Mouse (Mus musculus) liver, embryonic 13.5 days (tissue): ENCODE results near the gene Tenm4. TPM values are rescaled to one million over a fixed set of nuclear protein-coding genes. Genes with fewer than 3 reads are reported as not detected.

Experiments used
- ATAC-seq: fragments of 200-750 bp; cut with Nextera tagmentation; 2 replicates; pipeline ENCODE4 v1.8.0; 2017; ENCODE audit warnings: low read depth, mild to moderate bottlenecking, moderate number of reproducible peaks, moderate library complexity
- DNase-seq: peaks from one replicate; pipeline ENCODE4 v3.0.0; 2022
- H3K27ac ChIP-seq: fragments of 300-500 bp; sonication (generic); 2 replicates; pipeline ENCODE4 v1.5.1; 2015; ENCODE audit warnings: moderate library complexity, mild to moderate bottlenecking, inconsistent platforms
- H3K27me3 ChIP-seq: fragments of 300-500 bp; sonication (generic); 2 replicates; pipeline ENCODE4 v1.6.1; 2015; ENCODE audit warnings: mild to moderate bottlenecking, inconsistent platforms
- H3K36me3 ChIP-seq: fragments of 300-500 bp; sonication (generic); 2 replicates; pipeline ENCODE4 v1.6.1; 2015; ENCODE audit warnings: mild to moderate bottlenecking, inconsistent platforms
- H3K4me1 ChIP-seq: fragments of 300-500 bp; sonication (generic); replicated peaks from 2 replicates; pipeline ENCODE4 v1.6.1; 2015; ENCODE audit warnings: inconsistent platforms
- H3K4me2 ChIP-seq: fragments of 300-500 bp; sonication (generic); 2 replicates; pipeline ENCODE4 v1.6.1; 2015; ENCODE audit warnings: inconsistent platforms, mild to moderate bottlenecking, moderate library complexity
- H3K4me3 ChIP-seq: fragments of 300-500 bp; sonication (generic); replicated peaks from 2 replicates; pipeline ENCODE4 v1.5.1; 2015; ENCODE audit warnings: mild to moderate bottlenecking, inconsistent platforms
- H3K9ac ChIP-seq: fragments of 300-500 bp; sonication (generic); 2 replicates; pipeline ENCODE4 v1.6.1; 2015; ENCODE audit warnings: mild to moderate bottlenecking, inconsistent platforms
- H3K9me3 ChIP-seq: fragments of 300-500 bp; sonication (generic); replicated peaks from 2 replicates; pipeline ENCODE4 v1.6.1; 2016; ENCODE audit warnings: inconsistent platforms
- WGBS: fragments of 180-500 bp; shearing (Covaris S2); methylation state at CpG from one replicate; pipeline ENCODE4 v1.1.7; 2015; ENCODE audit not compliant: insufficient replicate concordance; 5-methylcytosine and 5-hydroxymethylcytosine counted together
- polyA plus RNA-seq: library from polyadenylated mRNA; unstranded; fragments of >200 nt; fragmentation: Nextera tagmentation; extraction: Ambion mirVana; gene quantifications from 2 replicates; pipeline ENCODE4 v1.2.1, GENCODE M21; 2015

Tenm4 gene
- polyA plus RNA-seq, 1 experiment from 2014 or later: 0.47 TPM

DNA sequence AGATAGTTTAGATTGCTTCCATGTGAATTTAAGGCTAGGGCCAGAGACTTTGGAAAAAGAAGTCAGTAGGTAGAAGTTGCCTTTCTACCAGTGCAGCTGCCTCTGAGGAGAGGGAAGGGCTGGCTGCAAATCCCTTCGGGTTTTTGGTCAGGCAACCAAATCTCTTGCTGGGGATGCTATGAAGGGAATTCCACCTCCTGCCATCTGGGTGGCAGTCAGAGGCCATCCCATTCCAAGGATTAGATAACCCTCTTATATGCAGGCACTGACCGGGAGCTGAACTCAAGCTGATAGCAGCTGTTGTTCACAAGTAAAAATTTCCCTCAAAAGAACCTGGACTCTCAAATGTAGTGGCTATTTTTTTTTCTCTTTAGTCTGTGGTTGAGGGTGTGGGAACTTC, 132.9 kb downstream of the Tenm4 start:
- Histone ChIP-seq H3K27me3 (no peaks in the 10 kb centered on the region), H3K4me2 (no peak overlapping the region), H3K27ac (no peak overlapping the region), H3K36me3 (no peaks in the 10 kb centered on the region), H3K4me1 (no peaks in the 10 kb centered on the region), H3K9me3 (0 out of 2 replicates have a peak, but pooled peaks cover 2% of the 10 kb centered on the region), H3K9ac (no peak overlapping the region), H3K4me3 (no peak overlapping the region)
- WGBS: 44% methylated on average over 2 of the region's 2 CpGs
- ATAC-seq: no peak
- DNase-seq: no peak

DNA sequence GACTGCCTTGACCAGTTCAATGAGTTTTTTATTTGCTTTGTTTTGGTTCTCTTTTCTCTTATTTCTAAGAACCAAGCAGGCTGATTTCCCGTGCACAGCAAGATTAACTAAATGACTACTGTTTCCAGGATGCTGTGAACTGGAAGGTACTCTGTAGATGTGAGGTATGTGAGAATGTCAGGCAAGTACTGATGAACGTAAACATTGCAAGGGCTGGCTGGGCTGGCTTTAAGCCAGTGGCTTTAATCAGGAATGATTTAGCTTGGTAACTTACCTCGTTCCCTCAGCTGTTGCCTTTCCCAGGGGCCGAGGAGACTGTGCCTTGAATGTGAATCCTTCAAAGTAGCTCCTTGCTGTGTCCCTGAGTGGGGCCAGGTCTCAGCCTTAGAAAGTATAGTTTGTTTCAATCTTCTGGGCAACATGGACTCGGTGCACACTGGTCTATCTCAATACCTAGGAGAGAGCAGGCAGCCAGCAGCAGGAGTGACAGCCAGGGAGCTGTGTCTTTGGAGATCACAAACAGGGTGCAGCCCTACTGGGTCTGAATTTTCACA, 134.4 kb downstream of the Tenm4 start:
- DNase-seq: no peak
- Histone ChIP-seq H3K9me3 (0 out of 2 replicates have a peak, but pooled peaks cover 2% of the 10 kb centered on the region), H3K4me2 (no peak overlapping the region), H3K27ac (no peak overlapping the region), H3K9ac (no peak overlapping the region), H3K27me3 (no peaks in the 10 kb centered on the region), H3K36me3 (no peaks in the 10 kb centered on the region), H3K4me1 (no peaks in the 10 kb centered on the region), H3K4me3 (no peak overlapping the region)
- 45% methylated on average over 5 of the region's 5 CpGs for WGBS
- no peak for ATAC-seq

DNA sequence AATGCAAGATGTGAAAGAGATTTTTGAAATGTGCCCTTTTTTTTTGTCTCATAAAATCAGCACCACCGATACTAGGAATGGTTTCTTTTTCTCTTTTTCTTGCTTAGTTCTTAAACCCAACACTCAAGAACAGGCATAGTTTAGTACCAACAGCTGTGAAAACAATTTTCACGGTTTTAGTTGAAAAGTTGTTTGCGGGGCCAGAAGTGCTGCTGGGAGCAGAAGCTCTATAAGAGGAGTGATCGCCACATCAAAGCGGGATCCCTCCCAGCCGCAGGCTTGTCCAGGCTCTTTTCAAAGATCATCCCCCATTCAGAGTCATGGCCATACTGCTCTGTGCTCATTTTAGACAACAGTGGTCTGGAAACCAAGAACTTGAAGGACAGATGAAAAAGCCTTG, 137.1 kb downstream of the Tenm4 start:
- Histone ChIP-seq H3K4me1 (no peaks in the 10 kb centered on the region), H3K27ac (no peak overlapping the region), H3K4me3 (no peak overlapping the region), H3K9me3 (0 out of 2 replicates have a peak, but pooled peaks cover 2% of the 10 kb centered on the region), H3K27me3 (no peaks in the 10 kb centered on the region), H3K4me2 (no peak overlapping the region), H3K36me3 (no peaks in the 10 kb centered on the region), H3K9ac (no peak overlapping the region)
- DNase-seq (no peak), ATAC-seq (no peak)
- 74% methylated on average over 6 of the region's 6 CpGs for WGBS

DNA sequence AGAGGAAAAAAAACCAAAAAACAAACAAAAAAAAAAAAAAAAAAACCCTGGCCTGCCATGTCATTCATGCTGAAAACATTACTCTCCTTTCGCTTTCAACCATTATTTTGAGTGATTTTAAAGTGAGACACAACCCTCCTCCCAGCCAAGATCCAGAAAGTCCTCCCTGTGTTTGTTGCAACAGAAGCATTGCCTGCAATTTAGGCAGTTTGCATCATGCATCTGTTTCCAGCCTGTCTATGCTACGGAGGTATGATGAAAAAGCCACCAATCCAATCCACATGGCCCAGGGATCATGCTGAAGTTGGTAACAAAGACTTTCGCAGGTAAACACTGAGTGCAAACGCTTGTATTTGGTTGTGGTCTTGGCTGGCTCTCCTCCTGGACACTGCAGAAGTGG, 158.3 kb downstream of the Tenm4 start:
- H3K27ac ChIP-seq: no peak overlapping the region
- ATAC-seq (no peak), DNase-seq (no peak)
- no peak overlapping the region for H3K4me3 ChIP-seq
- no peaks in the 10 kb centered on the region for H3K27me3 ChIP-seq
- WGBS: 55% methylated on average over 4 of the region's 4 CpGs
- no peak overlapping the region for H3K9ac ChIP-seq
- H3K4me2 ChIP-seq: no peak overlapping the region
- H3K4me1 ChIP-seq: no peaks in the 10 kb centered on the region
- H3K36me3 ChIP-seq: no peaks in the 10 kb centered on the region
- H3K9me3 ChIP-seq: no peaks in the 10 kb centered on the region

DNA sequence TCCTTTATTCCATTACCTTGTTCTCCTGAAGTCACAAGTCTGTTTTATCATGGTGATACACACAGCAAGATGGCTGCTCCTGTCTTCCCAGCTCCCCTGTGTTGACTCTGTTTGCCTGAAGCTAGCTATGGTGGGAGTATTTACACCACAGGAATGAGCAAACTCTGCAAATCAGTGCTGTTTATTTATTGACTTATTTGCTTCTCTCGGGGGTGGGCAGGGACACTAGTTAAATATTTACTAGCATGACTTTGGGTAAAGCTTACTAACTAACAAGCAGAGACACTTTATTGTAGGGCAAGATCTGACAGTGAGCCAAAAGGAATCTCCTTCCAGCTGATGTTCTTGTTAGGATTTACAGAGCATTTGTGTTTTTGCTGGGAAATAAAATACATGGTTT, 160.1 kb downstream of the Tenm4 start:
- WGBS: 32% methylated on average over 1 of the region's 1 CpGs
- Histone ChIP-seq H3K27ac (no peak overlapping the region), H3K9ac (no peak overlapping the region), H3K4me1 (no peaks in the 10 kb centered on the region), H3K4me2 (no peak overlapping the region), H3K36me3 (no peaks in the 10 kb centered on the region), H3K27me3 (no peaks in the 10 kb centered on the region), H3K9me3 (no peaks in the 10 kb centered on the region), H3K4me3 (no peak overlapping the region)
- DNase-seq (no peak), ATAC-seq (no peak)

DNA sequence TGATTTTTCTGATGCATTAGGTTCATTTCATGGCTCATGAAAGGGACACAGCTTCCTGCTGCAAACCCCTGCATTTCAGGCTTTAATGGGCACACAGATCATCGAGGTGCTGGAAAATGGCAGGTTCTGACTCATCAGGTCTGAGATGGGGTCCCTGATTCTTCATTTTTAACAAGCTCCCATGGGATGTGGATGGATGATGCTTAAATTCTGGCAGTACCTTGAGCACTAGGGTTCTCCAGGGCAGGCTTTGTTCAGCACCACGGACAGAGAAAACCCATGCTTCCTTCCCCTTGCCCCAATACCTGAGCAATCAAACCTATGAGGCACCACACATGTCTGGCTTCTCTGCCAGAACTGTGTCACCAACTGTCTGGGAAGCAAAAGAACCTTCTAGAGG, 163.3 kb downstream of the Tenm4 start:
- H3K4me3 ChIP-seq: no peak overlapping the region
- DNase-seq: no peak
- H3K27ac ChIP-seq: no peak overlapping the region
- no peaks in the 10 kb centered on the region for H3K4me1 ChIP-seq
- no peaks in the 10 kb centered on the region for H3K9me3 ChIP-seq
- H3K27me3 ChIP-seq: no peaks in the 10 kb centered on the region
- H3K36me3 ChIP-seq: no peaks in the 10 kb centered on the region
- 18% methylated on average over 2 of the region's 2 CpGs for WGBS
- no peak overlapping the region for H3K4me2 ChIP-seq
- ATAC-seq: no peak
- H3K9ac ChIP-seq: no peak overlapping the region

DNA sequence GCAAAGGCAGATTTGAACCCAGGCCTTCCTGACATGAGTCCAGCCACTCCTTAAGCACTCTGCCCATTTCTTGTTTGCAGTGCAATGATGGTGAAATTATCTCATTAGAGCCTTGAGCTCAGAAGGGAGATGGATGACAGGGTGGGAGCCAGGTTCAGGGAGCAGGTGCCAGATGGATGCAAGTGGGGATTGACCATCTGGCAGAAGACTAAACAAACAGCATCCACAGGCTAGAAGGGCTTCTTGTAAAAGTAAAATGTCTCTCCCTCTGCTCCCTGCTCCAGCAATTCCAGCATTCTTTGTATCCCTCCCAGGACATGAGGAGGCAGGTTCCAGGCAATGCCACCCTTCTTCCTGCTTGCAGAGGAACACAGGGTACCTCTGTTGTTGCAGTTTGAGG, 165.3 kb downstream of the Tenm4 start:
- H3K36me3 ChIP-seq: no peaks in the 10 kb centered on the region
- H3K4me3 ChIP-seq: no peak overlapping the region
- H3K27me3 ChIP-seq: no peaks in the 10 kb centered on the region
- no peaks in the 10 kb centered on the region for H3K9me3 ChIP-seq
- DNase-seq (no peak), ATAC-seq (no peak)
- H3K27ac ChIP-seq: no peak overlapping the region
- no peaks in the 10 kb centered on the region for H3K4me1 ChIP-seq
- no peak overlapping the region for H3K9ac ChIP-seq
- H3K4me2 ChIP-seq: no peak overlapping the region

DNA sequence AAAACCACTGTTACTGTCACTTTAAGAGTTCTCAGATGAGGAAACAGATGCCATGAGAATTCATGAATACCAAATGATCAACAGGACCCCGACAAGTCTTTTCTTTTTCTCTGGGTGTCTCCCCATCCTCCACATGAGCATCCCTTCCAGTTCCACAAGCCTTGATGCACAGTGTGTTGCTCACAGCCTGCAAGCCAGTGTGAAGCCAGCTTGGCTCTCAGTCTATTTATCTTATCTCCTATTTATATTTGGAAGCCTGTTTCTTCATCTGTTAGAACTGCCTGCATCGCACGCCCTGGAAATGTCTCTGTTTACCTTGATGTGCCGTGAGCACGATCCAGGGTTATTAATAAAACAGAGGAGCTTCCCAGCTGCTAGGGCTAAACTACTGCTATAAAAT, 169.8 kb downstream of the Tenm4 start:
- no peak overlapping the region for H3K4me3 ChIP-seq
- H3K36me3 ChIP-seq: no peaks in the 10 kb centered on the region
- H3K4me1 ChIP-seq: no peaks in the 10 kb centered on the region
- no peak overlapping the region for H3K9ac ChIP-seq
- no peaks in the 10 kb centered on the region for H3K9me3 ChIP-seq
- no peak for DNase-seq
- no peak overlapping the region for H3K4me2 ChIP-seq
- ATAC-seq: no peak
- 69% methylated on average over 5 of the region's 5 CpGs for WGBS
- no peaks in the 10 kb centered on the region for H3K27me3 ChIP-seq
- no peak overlapping the region for H3K27ac ChIP-seq

DNA sequence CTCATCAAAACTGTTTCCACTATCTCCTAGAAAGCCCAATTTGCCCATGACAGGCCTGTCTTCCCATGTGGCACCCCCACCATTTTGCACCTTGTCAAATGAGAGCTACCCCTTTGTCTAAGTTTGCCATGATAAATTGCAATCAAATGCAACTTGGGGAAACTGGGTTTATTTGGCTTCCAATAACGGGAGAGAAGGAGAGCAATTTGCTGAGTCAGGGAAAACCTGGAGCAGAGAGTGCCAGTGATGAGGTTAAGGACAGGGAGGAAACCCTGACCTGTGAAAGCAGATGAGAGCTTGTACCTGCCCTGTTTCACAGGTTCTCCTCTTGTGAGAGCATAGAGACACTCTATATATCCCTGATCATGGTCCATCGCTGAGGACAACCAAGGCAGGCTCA, 170.4 kb downstream of the Tenm4 start:
- Histone ChIP-seq H3K4me2 (no peak overlapping the region), H3K27me3 (no peaks in the 10 kb centered on the region), H3K4me1 (no peaks in the 10 kb centered on the region), H3K27ac (no peak overlapping the region), H3K9ac (no peak overlapping the region), H3K9me3 (no peaks in the 10 kb centered on the region), H3K4me3 (no peak overlapping the region), H3K36me3 (no peaks in the 10 kb centered on the region)
- 72% methylated on average over 2 of the region's 2 CpGs for WGBS
- DNase-seq (no peak), ATAC-seq (no peak)

DNA sequence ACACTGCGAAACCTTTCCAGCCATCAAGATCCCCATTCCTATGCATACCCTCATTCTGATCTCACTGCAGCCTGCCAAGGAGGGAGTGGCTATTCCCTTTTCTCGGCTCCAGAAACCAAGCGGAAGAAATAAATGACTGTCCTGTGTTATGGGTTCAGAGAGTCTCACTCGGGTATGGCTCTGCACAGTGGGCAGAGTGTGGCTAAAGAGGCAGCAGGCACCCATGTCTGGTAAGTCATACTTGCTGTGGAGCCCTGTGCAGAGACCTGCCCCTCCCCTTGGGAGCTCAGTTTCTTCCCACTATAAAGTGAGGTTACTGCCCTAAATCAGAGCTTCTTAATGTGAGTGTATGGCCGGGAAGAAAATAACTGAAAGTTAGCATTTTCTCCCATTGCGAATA, 171.9 kb downstream of the Tenm4 start:
- no peak for DNase-seq
- H3K27ac ChIP-seq: no peak overlapping the region
- no peaks in the 10 kb centered on the region for H3K9me3 ChIP-seq
- H3K4me2 ChIP-seq: no peak overlapping the region
- H3K9ac ChIP-seq: no peak overlapping the region
- WGBS: 64% methylated on average over 6 of the region's 6 CpGs
- H3K36me3 ChIP-seq: no peaks in the 10 kb centered on the region
- no peaks in the 10 kb centered on the region for H3K4me1 ChIP-seq
- H3K4me3 ChIP-seq: no peak overlapping the region
- ATAC-seq: no peak
- no peaks in the 10 kb centered on the region for H3K27me3 ChIP-seq

DNA sequence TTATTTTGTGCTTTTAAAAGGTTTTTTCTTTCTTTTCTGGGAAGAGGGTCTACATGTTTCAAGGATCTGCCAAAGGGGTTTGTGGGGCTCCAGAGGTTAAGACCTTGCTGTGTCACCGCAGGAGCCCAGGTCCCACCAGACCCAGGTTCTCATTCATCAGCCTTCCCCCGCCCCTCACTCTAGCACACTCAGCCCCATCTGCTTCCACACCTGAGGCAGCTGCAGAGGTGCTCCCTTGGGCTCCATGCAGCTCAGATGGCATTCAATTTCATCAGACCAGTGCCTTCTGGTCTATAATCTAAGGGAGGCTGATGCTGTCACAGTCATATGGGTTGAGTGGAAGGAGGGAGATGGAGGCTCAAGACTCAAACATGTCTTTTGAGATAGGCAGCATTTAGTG, 172.6 kb downstream of the Tenm4 start:
- WGBS: 57% methylated on average over 2 of the region's 2 CpGs
- H3K9me3 ChIP-seq: no peaks in the 10 kb centered on the region
- no peaks in the 10 kb centered on the region for H3K36me3 ChIP-seq
- no peak for DNase-seq
- no peak overlapping the region for H3K4me2 ChIP-seq
- H3K27ac ChIP-seq: no peak overlapping the region
- no peak overlapping the region for H3K9ac ChIP-seq
- H3K4me1 ChIP-seq: no peaks in the 10 kb centered on the region
- no peak overlapping the region for H3K4me3 ChIP-seq
- no peaks in the 10 kb centered on the region for H3K27me3 ChIP-seq
- ATAC-seq: no peak

DNA sequence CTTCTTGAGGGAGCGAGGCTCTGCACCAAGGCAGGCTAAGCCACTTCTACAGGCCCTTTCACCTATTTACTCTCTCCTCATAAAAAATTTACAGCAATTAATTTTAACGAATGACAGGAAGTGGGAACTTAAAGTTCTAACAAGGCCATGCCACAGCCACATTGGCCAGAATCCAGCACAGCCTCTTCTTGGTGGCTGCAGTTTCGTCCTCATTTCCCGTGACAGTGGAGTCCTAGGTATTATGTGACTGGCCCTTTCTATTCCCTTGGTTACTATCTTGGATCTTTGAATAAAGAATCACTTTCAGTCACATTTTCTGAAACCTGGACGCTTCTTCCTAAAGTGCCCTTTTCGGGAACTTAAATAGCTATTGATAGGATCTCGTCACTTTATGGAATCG, 181.6 kb downstream of the Tenm4 start:
- ATAC-seq (no peak), DNase-seq (no peak)
- Histone ChIP-seq H3K9ac (no peak overlapping the region), H3K36me3 (no peaks in the 10 kb centered on the region), H3K27me3 (no peaks in the 10 kb centered on the region), H3K9me3 (no peaks in the 10 kb centered on the region), H3K4me2 (no peak overlapping the region), H3K4me3 (no peak overlapping the region), H3K27ac (no peak overlapping the region), H3K4me1 (no peaks in the 10 kb centered on the region)
- WGBS: 55% methylated on average over 8 of the region's 8 CpGs
